Mouse (Mus musculus): ENCODE measurements around the gene Fbxl3.

DNA sequence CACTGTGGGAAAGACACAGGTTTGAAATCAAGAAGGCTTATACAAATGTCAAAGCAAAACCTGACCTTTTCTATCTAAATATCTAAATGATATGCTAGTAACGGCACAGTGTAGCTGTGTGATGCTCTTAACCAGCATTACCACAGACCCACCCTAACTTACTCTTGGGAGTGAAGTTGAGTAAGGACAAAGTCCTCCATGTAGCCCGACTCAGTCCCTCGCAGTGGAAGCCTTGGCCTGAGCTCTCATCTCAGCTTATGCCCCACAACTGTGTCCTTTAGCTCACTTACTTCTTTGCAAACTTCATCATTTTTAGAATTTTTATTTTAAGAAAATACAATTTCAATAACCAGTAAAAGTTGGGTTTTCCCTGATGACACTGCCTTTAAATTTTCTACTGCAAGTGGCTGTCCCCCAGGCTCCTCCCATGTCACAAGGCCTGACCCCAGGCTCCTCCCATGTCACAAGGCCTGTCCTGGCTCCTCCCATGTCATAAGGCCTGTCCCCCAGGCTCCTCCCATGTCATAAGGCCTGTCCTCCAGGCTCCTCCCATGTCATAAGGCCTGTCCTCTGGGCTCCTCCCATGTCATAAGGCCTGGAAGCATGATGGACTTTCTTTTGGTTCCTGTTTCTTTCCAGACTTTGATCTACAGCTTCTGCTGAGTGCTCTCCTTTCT lies 15.8 kb upstream of the Fbxl3 start:
- no peak for TF ChIP-seq CTCF (IDR thresholded peaks at IDR 0.05; ENCODE audit: control insufficient read depth, insufficient read depth, insufficient read length)
- no peak for TF ChIP-seq USF1 (IDR thresholded peaks at IDR 0.05; ENCODE audit: low read depth)
- no peak for TF ChIP-seq MYOG (IDR thresholded peaks at IDR 0.05; ENCODE audit: control insufficient read depth, extremely low read depth, insufficient read length)
- TF ChIP-seq MAX (IDR thresholded peaks at IDR 0.05) = no peak

Data from C2C12 (cell line).